Mouse (Mus musculus): Measurements from ENCODE around the gene Mrgprb8.
"Not testable (repeated sequence)": the region's sequence is repeated elsewhere in the genome, so short reads cannot be mapped to it uniquely, and the experiment has no call there.

Gene Mrgprb8

DNA sequence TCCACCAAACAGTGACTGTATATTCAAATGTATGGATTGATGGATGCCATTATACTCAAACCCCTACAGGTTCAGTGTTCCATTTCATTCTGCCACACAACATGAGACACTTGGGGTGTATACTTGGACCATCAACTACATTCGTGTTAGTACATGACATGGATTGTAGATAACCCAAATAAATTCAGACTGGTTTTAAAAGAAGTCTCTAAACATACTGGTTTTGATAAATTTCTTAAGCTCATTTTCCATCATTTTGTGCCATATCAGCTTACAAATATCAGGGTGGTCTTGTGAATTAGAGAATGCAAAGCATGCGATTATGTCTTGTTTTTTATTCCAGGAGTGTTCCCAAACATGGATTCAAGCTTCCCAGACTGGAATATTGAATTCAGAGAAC, at the start of gene Mrgprb8:
TSS of gene Mrgprb8 (plus strand) at position 301 of the 400 bp plus-strand sequence.
- DNase-seq (ENCODE audit: low read depth, low spot score), result no peak

DNA sequence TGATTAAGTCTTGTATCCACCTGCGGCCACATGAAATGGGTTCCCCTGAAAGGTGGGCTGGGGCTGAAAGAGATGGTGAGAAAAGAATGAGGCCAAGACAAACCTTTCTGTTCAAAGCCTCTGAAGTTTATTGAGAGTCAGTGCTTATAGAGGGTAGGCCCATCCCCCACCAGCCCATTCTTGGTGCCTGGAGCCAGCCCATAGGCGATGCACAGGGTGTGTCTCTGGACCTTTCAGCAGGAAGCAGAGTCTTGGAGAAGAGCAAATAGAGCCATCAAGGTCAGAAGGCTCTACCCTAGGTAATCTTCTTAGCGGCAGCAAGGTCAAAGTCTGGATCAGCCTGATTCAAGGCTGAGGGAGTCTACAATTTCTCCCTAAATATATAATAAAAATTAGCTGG, 47.6 kb downstream of the Mrgprb8 start:
- not testable (repeated sequence) for DNase-seq (ENCODE audit: low read depth, low spot score)

DNA sequence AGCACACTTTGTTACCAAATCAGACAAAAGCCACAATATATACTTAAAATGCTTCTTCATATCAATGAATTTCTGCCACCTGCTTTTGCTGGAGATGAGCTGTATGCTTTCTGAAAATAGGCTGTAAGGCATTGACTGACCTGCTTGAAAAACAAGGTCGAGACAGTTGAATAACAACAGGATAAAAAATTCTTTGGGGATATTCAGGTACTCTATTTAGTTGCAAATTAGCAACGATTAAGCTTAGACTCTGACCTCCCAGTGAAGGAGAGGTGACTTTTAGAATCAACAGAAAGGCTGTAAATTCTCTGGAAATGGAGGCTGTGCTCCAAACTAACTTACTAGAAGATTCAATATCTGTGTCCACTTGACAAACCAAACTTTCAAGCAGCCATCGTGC, 48.3 kb downstream of the Mrgprb8 start:
- DNase-seq (ENCODE audit: low read depth, low spot score), result no peak

All from c-Kit-negative CD71-positive TER-119-positive erythroid progenitor cells, embryonic 14.5 days (primary cell).